Mouse (Mus musculus) CH12.LX (cell line): ENCODE data around the gene Pum1.

Experiments
- CTCF ChIP-seq, 2 experiments: IDR thresholded peaks in 1 of 2; conservative IDR thresholded peaks in 1 of 2; 2 replicates each; pipeline ENCODE4 v1.5.1; 2011 to 2012; ENCODE audit warnings: low read depth in 2 of 2, low read length in 2 of 2, improper control_type of control experiment in 1 of 2, inconsistent platforms in 1 of 2, mild to moderate bottlenecking in 1 of 2, moderate library complexity in 1 of 2
- KAT2A ChIP-seq: IDR thresholded peaks from 2 replicates; pipeline ENCODE4 v1.6.1; 2012; ENCODE audit warnings: low read length, improper control_type of control experiment, inconsistent platforms; ENCODE audit not compliant: insufficient replicate concordance
- POLR2A ChIP-seq: IDR thresholded peaks from 2 replicates; pipeline ENCODE4 v1.6.1; 2011; ENCODE audit warnings: low read depth, mild to moderate bottlenecking, improper control_type of control experiment, low read length
- POLR2AphosphoS2 ChIP-seq: IDR thresholded peaks from 2 replicates; pipeline ENCODE4 v1.6.1; 2011; ENCODE audit warnings: low read depth, low read length, improper control_type of control experiment
- RAD21 ChIP-seq: IDR thresholded peaks from 2 replicates; pipeline ENCODE4 v1.6.1; 2011; ENCODE audit warnings: low read depth, mild to moderate bottlenecking, low read length, improper control_type of control experiment, moderate library complexity
- TBP ChIP-seq: conservative IDR thresholded peaks from 2 replicates; pipeline ENCODE4 v1.6.1; 2011; ENCODE audit warnings: low read depth, low read length, improper control_type of control experiment
- ZC3H11A ChIP-seq: IDR thresholded peaks from 2 replicates; pipeline ENCODE4 v1.6.1; 2012; ENCODE audit warnings: low read depth, mild to moderate bottlenecking, inconsistent platforms, low read length, improper control_type of control experiment

GRCm38 (mm10) chr4:130806746-130807145 is 143.6 kb downstream of the Pum1 start:
- no peak for TF ChIP-seq CTCF (conservative IDR thresholded peaks at IDR 0.05 in 1 of 2, IDR thresholded peaks at IDR 0.05 in 1 of 2; ENCODE audit: low read depth in 2 of 2, low read length in 2 of 2)
- no peak for TF ChIP-seq RAD21
- no peak for TF ChIP-seq KAT2A
- no peak for TF ChIP-seq POLR2A
- no peak for TF ChIP-seq TBP
- no peak for TF ChIP-seq ZC3H11A
- TF ChIP-seq POLR2AphosphoS2, result no peak
